Comparison of ENCODE assay signal across 30 mouse cellular contexts in the genomic region with DNA sequence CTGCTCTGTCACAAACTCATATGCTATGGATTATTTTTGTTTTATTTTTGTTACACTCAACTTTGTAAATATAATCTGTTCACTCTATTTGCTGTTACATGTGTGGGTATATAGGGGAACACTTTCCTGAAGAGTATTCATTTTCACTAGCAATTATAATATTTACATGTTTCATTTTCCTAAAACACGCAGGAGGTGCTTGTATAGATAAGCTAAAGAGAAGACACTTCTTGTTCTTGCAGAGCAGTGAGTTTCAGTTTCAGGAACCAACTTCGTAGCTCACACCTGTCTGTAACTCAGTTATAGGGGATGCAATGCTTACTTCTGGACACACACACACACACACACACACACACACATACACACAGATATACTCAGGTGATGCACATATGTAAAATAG.
"Had no signal": no experiment of that assay in that cellular context is flagged by ENCODE, and none has a peak within 500 bp of the region (broad histone marks: within the 10 kb centered on the region; RNA-seq: fewer than 3 reads in every experiment).

No protein-coding gene starts in this region.

- H3K27ac ChIP-seq: limb, embryonic 10.5 days; limb, embryonic 12.5 days; limb, embryonic 13.5 days; limb, embryonic 15.5 days; liver, embryonic 12.5 days; liver, embryonic 13.5 days; liver, embryonic 14.5 days; liver, embryonic 15.5 days; lung, embryonic 15.5 days; macrophage; midbrain, embryonic 10.5 days; midbrain, embryonic 12.5 days; midbrain, embryonic 13.5 days; midbrain, embryonic 15.5 days; neural tube, embryonic 12.5 days had no signal

- H3K4me3 ChIP-seq: limb, embryonic 10.5 days; limb, embryonic 12.5 days; limb, embryonic 13.5 days; limb, embryonic 15.5 days; liver, embryonic 12.5 days; liver, embryonic 13.5 days; liver, embryonic 15.5 days; lung, embryonic 15.5 days; megakaryocyte, embryonic 14.5 days; midbrain, embryonic 10.5 days; midbrain, embryonic 12.5 days; midbrain, embryonic 13.5 days; midbrain, embryonic 15.5 days; myocyte; neural tube, embryonic 12.5 days had no signal

- H3K4me2 ChIP-seq: limb, embryonic 12.5 days; limb, embryonic 13.5 days; limb, embryonic 15.5 days; liver, embryonic 11.5 days; liver, embryonic 12.5 days; liver, embryonic 13.5 days; liver, embryonic 15.5 days; lung, embryonic 14.5 days; lung, embryonic 15.5 days; midbrain, embryonic 11.5 days; midbrain, embryonic 12.5 days; midbrain, embryonic 13.5 days; midbrain, embryonic 15.5 days; neural tube, embryonic 12.5 days had no signal

- H3K9ac ChIP-seq: limb, embryonic 12.5 days; limb, embryonic 13.5 days; limb, embryonic 15.5 days; liver, embryonic 12.5 days; liver, embryonic 13.5 days; liver, embryonic 14.5 days; liver, embryonic 15.5 days; liver, postnatal 0 days; lung, embryonic 14.5 days; lung, embryonic 15.5 days; midbrain, embryonic 12.5 days; midbrain, embryonic 13.5 days; midbrain, embryonic 15.5 days; neural tube, embryonic 12.5 days had no signal

- H3K27me3 ChIP-seq: limb, embryonic 12.5 days; limb, embryonic 13.5 days; limb, embryonic 15.5 days; liver, embryonic 12.5 days; liver, embryonic 13.5 days; liver, embryonic 15.5 days; lung, embryonic 15.5 days; megakaryocyte, embryonic 14.5 days; midbrain, embryonic 12.5 days; midbrain, embryonic 13.5 days; midbrain, embryonic 15.5 days; neural tube, embryonic 12.5 days had no signal

- DNase-seq: left cerebral cortex, postnatal 4 days; liver; liver, embryonic 13.5 days; liver, postnatal 0 days; lung, adult 18-20 months; lung, adult 2 months; lung, embryonic 14.5 days; lung, postnatal 10 days; lung, postnatal 14 days; lung, postnatal 36 days; lung, postnatal 4 days; midbrain, embryonic 14.5 days had no signal

- H3K9me3 ChIP-seq: limb, embryonic 10.5 days; limb, embryonic 12.5 days; limb, embryonic 13.5 days; limb, embryonic 15.5 days; liver, embryonic 12.5 days; liver, embryonic 13.5 days; liver, embryonic 15.5 days; lung, embryonic 15.5 days; megakaryocyte, embryonic 14.5 days; midbrain, embryonic 10.5 days; midbrain, embryonic 12.5 days; midbrain, embryonic 13.5 days; midbrain, embryonic 15.5 days; neural tube, embryonic 12.5 days had no signal

- H3K4me1 ChIP-seq: limb, embryonic 10.5 days; limb, embryonic 12.5 days; limb, embryonic 13.5 days; limb, embryonic 15.5 days; liver, embryonic 12.5 days; liver, embryonic 13.5 days; liver, embryonic 15.5 days; lung, embryonic 15.5 days; megakaryocyte, embryonic 14.5 days; midbrain, embryonic 10.5 days; midbrain, embryonic 12.5 days; midbrain, embryonic 13.5 days; midbrain, embryonic 15.5 days; neural tube, embryonic 12.5 days had no signal

- H3K36me3 ChIP-seq: limb, embryonic 10.5 days; limb, embryonic 12.5 days; limb, embryonic 13.5 days; limb, embryonic 15.5 days; liver, embryonic 12.5 days; liver, embryonic 13.5 days; liver, embryonic 15.5 days; lung, embryonic 15.5 days; midbrain, embryonic 10.5 days; midbrain, embryonic 12.5 days; midbrain, embryonic 13.5 days; midbrain, embryonic 15.5 days; neural tube, embryonic 12.5 days had no signal
